Mouse (Mus musculus) heart, adult 18-20 months (tissue): ENCODE measurements at regions not wholly inside any gene's neighbourhood (a gene's known extent, or its start where the extent isn't known, plus 50 kb on each side); places are given as distances from the start of the nearest gene placed in this dataset.
"Not testable (repeated sequence)": the region's sequence is repeated elsewhere in the genome, so short reads cannot be mapped to it uniquely, and the experiment has no call there.

Experiments used
- DNase-seq, 2 experiments: peaks; one replicate each; pipeline ENCODE4 v3.0.0; 2021 to 2022; ENCODE audit warnings: mixed read lengths in 1 of 2
- microRNA-seq, 2 experiments: library from miRNA; unstranded; fragments of <30 nt; microRNA quantifications; one replicate each; pipeline ENCODE4 v1.2.0; 2022

- DNase-seq: no peak
Measured at GRCm38 (mm10) chr10:85242701-85243100, 57.8 kb upstream of the Cry1 start.

GRCm38 (mm10) chr10:85243556-85243955 is 58.7 kb upstream of the Cry1 start:
- no peak for DNase-seq

GRCm38 (mm10) chr10:85265746-85266145 is 80.9 kb upstream of the Cry1 start:
- no peak for DNase-seq

GRCm38 (mm10) chr10:85266148-85266547 is 81.3 kb upstream of the Cry1 start:
- no peak for DNase-seq

- no peak for DNase-seq
Measured at GRCm38 (mm10) chr10:85266796-85267195, 81.9 kb upstream of the Cry1 start.

GRCm38 (mm10) chr10:85270209-85270608 is 85.3 kb upstream of the Cry1 start:
- no peak for DNase-seq

GRCm38 (mm10) chr10:85276793-85277192 is 91.9 kb upstream of the Cry1 start:
- no peak for DNase-seq

GRCm38 (mm10) chr10:85291733-85292476 is 94.7 kb upstream of the Btbd11 start:
- DNase-seq: no peak

- no peak for DNase-seq
Measured at GRCm38 (mm10) chr10:85292477-85292855, 94.1 kb upstream of the Btbd11 start.

- no peak for DNase-seq
Measured at GRCm38 (mm10) chr10:85293071-85293783, 93.4 kb upstream of the Btbd11 start.

GRCm38 (mm10) chr10:85295133-85295887 is 91.3 kb upstream of the Btbd11 start:
- DNase-seq: no peak

GRCm38 (mm10) chr10:85311781-85312180 is 74.8 kb upstream of the Btbd11 start:
- DNase-seq: no peak

- DNase-seq: not testable (repeated sequence)
Measured at GRCm38 (mm10) chr10:85313331-85313730, 73.3 kb upstream of the Btbd11 start.

- DNase-seq: peak; percentile 31 to 43
Measured at GRCm38 (mm10) chr10:85320971-85321370, 65.6 kb upstream of the Btbd11 start.

GRCm38 (mm10) chr10:85322280-85322679 is 64.3 kb upstream of the Btbd11 start:
- DNase-seq: no peak

GRCm38 (mm10) chr10:85329382-85329781 is 57.2 kb upstream of the Btbd11 start:
- no peak for DNase-seq

- DNase-seq: peak; percentile 52 to 55
Measured at GRCm38 (mm10) chr10:85330938-85331691, 55.5 kb upstream of the Btbd11 start.

Small RNAs in the stretch of these regions (microRNA-seq; reads per million reads assigned to microRNA genes)
- gene Gm27392: 0 reads per million in 2 experiments
